Mouse (Mus musculus) neural tube, embryonic 11.5 days (tissue): Measurements from ENCODE around the gene Ccnd1. TPM values are rescaled to one million over a fixed set of nuclear protein-coding genes. Genes with fewer than 3 reads are reported as not detected.
"Not testable (repeated sequence)": the region's sequence is repeated elsewhere in the genome, so short reads cannot be mapped to it uniquely, and the experiment has no call there.

ENCODE experiments used
- ATAC-seq: fragments of 200-750 bp; cut with Nextera tagmentation; 2 replicates; pipeline ENCODE4 v1.8.0; 2017; ENCODE audit warnings: moderate number of reproducible peaks, mild to moderate bottlenecking, moderate TSS enrichment, moderate library complexity; ENCODE audit not compliant: insufficient read depth, low FRiP score, low TSS enrichment
- DNase-seq: peaks from one replicate; pipeline ENCODE4 v3.0.0-alpha.2; 2015; ENCODE audit warnings: low spot score
- H3K27ac ChIP-seq: fragments of 300-500 bp; sonication (generic); 2 replicates; pipeline ENCODE4 v1.5.1; 2014; ENCODE audit warnings: low read depth, mild to moderate bottlenecking, low read length
- H3K27me3 ChIP-seq: fragments of 300-500 bp; sonication (generic); 2 replicates; pipeline ENCODE4 v1.6.1; 2014; ENCODE audit warnings: mild to moderate bottlenecking, low read length, mixed read lengths; ENCODE audit not compliant: control insufficient read depth, insufficient read depth
- H3K36me3 ChIP-seq: fragments of 300-500 bp; sonication (generic); 2 replicates; pipeline ENCODE4 v1.6.1; 2014; ENCODE audit warnings: mild to moderate bottlenecking, low read length, moderate library complexity, mixed read lengths; ENCODE audit not compliant: control insufficient read depth, insufficient read depth
- H3K4me1 ChIP-seq: fragments of 300-500 bp; sonication (generic); 2 replicates; pipeline ENCODE4 v1.6.1; 2014; ENCODE audit warnings: low read length, mixed read lengths; ENCODE audit not compliant: control insufficient read depth, insufficient read depth
- H3K4me2 ChIP-seq: fragments of 300-500 bp; sonication (generic); 2 replicates; pipeline ENCODE4 v1.6.1; 2014; ENCODE audit warnings: low read depth, mild to moderate bottlenecking, moderate library complexity
- H3K4me3 ChIP-seq: fragments of 300-500 bp; sonication (generic); 2 replicates; pipeline ENCODE4 v1.5.1; 2014; ENCODE audit warnings: low read depth, low read length
- H3K9ac ChIP-seq: fragments of 300-500 bp; sonication (generic); 2 replicates; pipeline ENCODE4 v1.6.1; 2014; ENCODE audit warnings: mild to moderate bottlenecking, low read length
- H3K9me3 ChIP-seq: fragments of 300-500 bp; sonication (generic); 2 replicates; pipeline ENCODE4 v1.6.1; 2016; ENCODE audit warnings: low read length; ENCODE audit not compliant: control insufficient read depth
- WGBS: fragments of 180-500 bp; shearing (Covaris S2); extraction: QIAGEN DNeasy Blood & Tissue Kit; methylation state at CpG from one replicate; pipeline ENCODE4 v1.1.7; 2014; 5-methylcytosine and 5-hydroxymethylcytosine counted together
- polyA plus RNA-seq: library from polyadenylated mRNA; unstranded; fragments of >200 nt; fragmentation: Nextera tagmentation; extraction: Ambion mirVana; gene quantifications from 2 replicates; pipeline ENCODE4 v1.2.1, GENCODE M21; 2014

The Ccnd1 gene
- polyA plus RNA-seq, 1 experiment from 2014 or later: 201 TPM

GRCm38 (mm10) chr7:144908705-144909104, 31.0 kb downstream of the Ccnd1 start:
- H3K9me3 ChIP-seq: no peaks in the 10 kb centered on the region
- H3K4me3 ChIP-seq: no peak overlapping the region
- ATAC-seq (no peak), DNase-seq (no peak)
- H3K9ac ChIP-seq: no peak overlapping the region
- no peak overlapping the region for H3K4me2 ChIP-seq
- H3K36me3 ChIP-seq: no peaks in the 10 kb centered on the region
- H3K4me1 ChIP-seq: no peaks in the 10 kb centered on the region
- 36% methylated on average over 7 of the region's 7 CpGs for WGBS
- no peak overlapping the region for H3K27ac ChIP-seq
- H3K27me3 ChIP-seq: no peaks in the 10 kb centered on the region

DNA sequence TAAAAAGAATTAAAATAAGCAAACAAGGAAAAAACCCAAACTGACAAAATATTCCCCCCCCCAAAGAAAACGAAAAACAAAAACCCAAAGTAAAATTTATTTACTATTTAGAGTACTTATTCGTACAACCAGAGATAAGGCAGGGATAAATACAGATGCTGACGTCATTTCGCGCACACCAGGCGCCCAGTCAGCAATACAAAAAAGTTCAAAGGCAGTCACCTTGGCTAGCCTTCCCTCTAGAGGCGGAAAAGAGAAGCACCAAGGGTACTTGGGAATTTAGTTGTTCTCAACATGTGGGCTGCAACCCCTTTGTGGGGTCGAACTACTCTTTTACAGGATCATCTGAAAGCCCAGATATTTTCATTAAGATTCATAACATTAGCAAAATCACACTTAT, 31.9 kb downstream of the Ccnd1 start:
- Histone ChIP-seq H3K4me2 (no peak overlapping the region), H3K27me3 (no peaks in the 10 kb centered on the region), H3K36me3 (no peaks in the 10 kb centered on the region), H3K9me3 (no peaks in the 10 kb centered on the region), H3K4me1 (no peaks in the 10 kb centered on the region), H3K9ac (no peak overlapping the region), H3K4me3 (no peak overlapping the region), H3K27ac (no peak overlapping the region)
- ATAC-seq (no peak), DNase-seq (no peak)
- WGBS: 13% methylated on average over 8 of the region's 8 CpGs

- Histone ChIP-seq H3K4me2 (peak overlapping the region; percentile 34), H3K4me3 (no peak overlapping the region), H3K9me3 (no peaks in the 10 kb centered on the region), H3K9ac (peak overlapping the region; percentile 20; the same call in 1 of the 2 replicates), H3K27me3 (no peaks in the 10 kb centered on the region), H3K36me3 (no peaks in the 10 kb centered on the region), H3K4me1 (no peaks in the 10 kb centered on the region), H3K27ac (no peak overlapping the region)
- DNase-seq: peak; percentile 83
- peak; percentile 35; the same call in 1 of the 2 replicates for ATAC-seq
- WGBS: 11% methylated on average over 28 of the region's 28 CpGs
Observed at GRCm38 (mm10) chr7:144906708-144907397, 32.9 kb downstream of the Ccnd1 start.

DNA sequence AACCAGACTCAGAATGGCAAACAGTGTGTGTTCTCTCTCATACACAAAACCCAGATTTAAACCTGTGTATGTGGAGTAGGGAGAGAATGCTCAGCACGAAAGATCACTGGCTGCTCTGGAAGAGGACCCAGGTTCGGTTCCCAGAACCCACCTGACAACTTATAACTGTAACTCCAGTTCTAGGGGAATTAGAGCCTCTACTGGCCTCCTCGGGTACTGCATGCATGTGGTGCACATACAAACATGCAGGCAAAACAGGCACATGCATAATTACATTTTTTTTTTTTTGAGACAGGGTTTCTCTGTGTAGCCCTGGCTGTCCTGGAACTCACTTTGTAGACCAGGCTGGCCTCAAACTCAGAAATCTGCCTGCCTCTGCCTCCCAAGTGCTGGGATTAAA, 34.2 kb downstream of the Ccnd1 start:
- not testable (repeated sequence) for DNase-seq, ATAC-seq, H3K36me3 ChIP-seq, H3K9ac ChIP-seq, H3K9me3 ChIP-seq, H3K4me3 ChIP-seq, H3K4me2 ChIP-seq, H3K27ac ChIP-seq, H3K4me1 ChIP-seq, H3K27me3 ChIP-seq
- WGBS: 93% methylated on average over 3 of the region's 3 CpGs

- H3K9me3 ChIP-seq: no peaks in the 10 kb centered on the region
- no peaks in the 10 kb centered on the region for H3K36me3 ChIP-seq
- H3K4me2 ChIP-seq: peak overlapping the region; percentile 79
- no peak for DNase-seq
- WGBS: 28% methylated on average over 6 of the region's 6 CpGs
- H3K27me3 ChIP-seq: peaks cover 42% of the 10 kb centered on the region
- peak overlapping the region; percentile 41 for H3K4me3 ChIP-seq
- ATAC-seq: no peak
- peaks cover 8% of the 10 kb centered on the region for H3K4me1 ChIP-seq
- no peak overlapping the region for H3K9ac ChIP-seq
- no peak overlapping the region for H3K27ac ChIP-seq
Observed at GRCm38 (mm10) chr7:144898506-144898905, 41.2 kb downstream of the Ccnd1 start.

DNA sequence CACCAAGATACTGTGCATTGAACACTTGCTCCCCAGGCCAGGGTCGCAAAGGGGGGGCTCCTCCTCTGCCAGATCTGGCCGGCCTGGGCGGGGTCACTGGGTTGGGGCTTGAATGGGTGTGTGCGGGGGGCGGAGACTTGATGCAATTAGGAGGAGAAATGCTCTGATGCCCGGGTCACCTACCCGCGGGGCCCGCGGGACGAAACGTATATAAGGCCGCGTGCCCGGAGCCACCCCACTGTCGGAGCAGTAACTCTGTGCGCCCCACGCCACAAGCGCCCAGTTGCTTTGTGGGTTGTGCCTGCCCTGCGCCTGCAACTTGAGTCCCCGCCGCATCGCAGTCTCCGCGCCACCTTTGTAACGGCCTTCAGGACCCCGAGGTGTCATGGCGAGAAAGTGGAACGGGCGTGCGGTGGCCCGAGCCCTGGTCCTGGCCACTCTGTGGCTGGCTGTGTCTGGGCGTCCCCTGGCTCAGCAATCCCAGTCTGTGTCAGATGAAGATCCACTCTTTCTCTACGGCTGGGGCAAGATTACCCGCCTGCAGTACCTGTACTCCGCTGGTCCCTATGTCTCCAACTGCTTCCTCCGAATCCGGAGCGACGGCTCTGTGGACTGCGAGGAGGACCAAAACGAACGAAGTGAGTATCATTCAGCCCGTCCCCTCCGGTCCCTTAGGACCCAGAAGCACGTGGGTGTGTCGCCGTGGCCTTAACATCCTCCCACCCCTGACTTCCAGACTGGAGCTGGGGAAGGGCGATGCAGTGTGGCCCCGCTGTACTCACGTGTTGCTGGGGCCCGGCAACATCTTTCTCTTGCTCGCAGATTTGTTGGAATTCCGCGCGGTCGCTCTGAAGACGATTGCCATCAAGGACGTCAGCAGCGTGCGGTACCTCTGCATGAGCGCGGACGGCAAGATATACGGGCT, 43.2 kb downstream of the Ccnd1 start, which contains the start of gene Fgf15:
TSS of gene Fgf15 (plus strand) at position 238 of the 925 bp plus-strand sequence.
- Histone ChIP-seq H3K9ac (peak within 1 kb of the TSS; percentile 59), H3K36me3 (no peaks in the 10 kb centered on the region), H3K4me1 (peaks cover 8% of the 10 kb centered on the region), H3K9me3 (no peaks in the 10 kb centered on the region), H3K4me3 (peak within 1 kb of the TSS; percentile 41), H3K4me2 (peak within 1 kb of the TSS; percentile 79), H3K27me3 (peaks cover 42% of the 10 kb centered on the region), H3K27ac (peak within 1 kb of the TSS; percentile 28)
- under 1% methylated on average over 64 of the region's 65 CpGs for WGBS
- DNase-seq: peak; percentile 53
- peak; percentile 46 for ATAC-seq

GRCm38 (mm10) chr7:144895305-144896111, 44.2 kb downstream of the Ccnd1 start:
- ATAC-seq: peak; percentile 76
- peaks cover 8% of the 10 kb centered on the region for H3K4me1 ChIP-seq
- DNase-seq: peak; percentile 86
- peaks cover 42% of the 10 kb centered on the region for H3K27me3 ChIP-seq
- no peaks in the 10 kb centered on the region for H3K36me3 ChIP-seq
- H3K27ac ChIP-seq: peak overlapping the region; percentile 28
- peak overlapping the region; percentile 41 for H3K4me3 ChIP-seq
- no peaks in the 10 kb centered on the region for H3K9me3 ChIP-seq
- peak overlapping the region; percentile 79 for H3K4me2 ChIP-seq
- peak overlapping the region; percentile 59 for H3K9ac ChIP-seq
- WGBS: under 1% methylated on average over 37 of the region's 37 CpGs

DNA sequence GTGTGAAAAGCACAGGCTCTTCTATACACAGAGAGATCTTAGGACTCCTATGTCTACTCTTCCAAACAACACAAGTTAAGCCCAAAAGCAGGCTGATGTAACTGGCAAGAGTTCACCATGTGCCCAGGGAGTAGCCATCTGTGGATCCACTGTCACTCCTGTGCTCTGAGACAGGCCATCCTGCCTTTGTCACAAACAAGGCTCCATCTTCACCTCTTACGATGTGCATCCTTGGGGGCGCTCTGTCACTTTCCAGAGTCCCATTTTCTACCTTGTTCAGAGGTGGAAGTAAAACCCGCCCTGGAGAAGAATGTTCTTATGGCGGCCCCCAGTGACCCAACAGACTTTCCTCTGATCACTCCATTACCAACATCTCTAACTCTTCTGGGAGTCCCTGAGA, 45.0 kb downstream of the Ccnd1 start:
- Histone ChIP-seq H3K4me2 (peak overlapping the region; percentile 79), H3K27me3 (peaks cover 42% of the 10 kb centered on the region), H3K9ac (no peak overlapping the region), H3K27ac (no peak overlapping the region), H3K9me3 (no peaks in the 10 kb centered on the region), H3K36me3 (no peaks in the 10 kb centered on the region), H3K4me3 (no peak overlapping the region), H3K4me1 (peaks cover 8% of the 10 kb centered on the region)
- ATAC-seq (no peak), DNase-seq (peak; percentile 29)
- WGBS: 4% methylated on average over 4 of the region's 4 CpGs
